Mouse (Mus musculus): ENCODE data around the gene Oma1. TPM values are rescaled to one million over a fixed set of nuclear protein-coding genes. Genes with fewer than 3 reads are reported as not detected.

Oma1 gene
- polyA plus RNA-seq, 1 experiment from 2014 or later, result 16.9 TPM

GRCm38 (mm10) chr4:103385835-103386787 lies 72.5 kb downstream of the Oma1 start:
- Histone ChIP-seq H3K27ac (replicated peaks; ENCODE audit: low read depth, low read length) (no peak overlapping the region), H3K4me1 (ENCODE audit: control insufficient read depth, insufficient read depth, low read length) (no peaks in the 10 kb centered on the region), H3K9ac (ENCODE audit: low read length) (no peak overlapping the region), H3K4me2 (ENCODE audit: low read depth, severe bottlenecking) (no peak overlapping the region), H3K36me3 (ENCODE audit: control insufficient read depth, insufficient read depth, low read length) (no peaks in the 10 kb centered on the region), H3K4me3 (ENCODE audit: low read depth, low read length) (no peak overlapping the region), H3K9me3 (ENCODE audit: control insufficient read depth, low read length) (no peaks in the 10 kb centered on the region), H3K27me3 (ENCODE audit: control insufficient read depth, insufficient read depth, low read length) (no peaks in the 10 kb centered on the region)
- no peak for DNase-seq (ENCODE audit: low spot score)
- 71% methylated on average over 4 of the region's 4 CpGs for WGBS
- no peak for ATAC-seq (ENCODE audit: insufficient number of reproducible peaks, low FRiP score, low TSS enrichment, low read depth)

DNA sequence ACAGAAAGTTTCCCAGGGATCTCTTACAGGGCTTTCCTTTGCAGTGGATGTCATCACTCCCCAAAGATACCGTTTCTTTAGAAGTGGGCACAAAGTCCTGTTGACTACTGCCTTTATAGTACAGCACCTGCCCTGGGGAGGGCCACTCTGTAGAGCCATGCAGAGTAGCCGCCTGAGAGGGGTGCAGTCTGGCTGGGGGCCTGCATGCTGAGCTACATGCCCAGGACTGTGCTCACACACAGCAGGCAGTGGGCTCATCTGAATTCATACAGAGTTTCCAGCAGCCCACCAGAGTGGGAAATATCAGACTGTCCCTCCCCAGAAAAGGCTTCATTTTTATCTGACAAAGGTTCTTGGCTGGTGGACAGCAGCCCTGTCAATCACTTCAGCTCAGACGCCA lies 73.7 kb downstream of the Oma1 start:
- Histone ChIP-seq H3K4me1 (ENCODE audit: control insufficient read depth, insufficient read depth, low read length) (no peaks in the 10 kb centered on the region), H3K36me3 (ENCODE audit: control insufficient read depth, insufficient read depth, low read length) (no peaks in the 10 kb centered on the region), H3K9me3 (ENCODE audit: control insufficient read depth, low read length) (no peaks in the 10 kb centered on the region), H3K4me2 (ENCODE audit: low read depth, severe bottlenecking) (no peak overlapping the region), H3K4me3 (ENCODE audit: low read depth, low read length) (no peak overlapping the region), H3K27ac (replicated peaks; ENCODE audit: low read depth, low read length) (no peak overlapping the region), H3K9ac (ENCODE audit: low read length) (no peak overlapping the region), H3K27me3 (ENCODE audit: control insufficient read depth, insufficient read depth, low read length) (no peaks in the 10 kb centered on the region)
- DNase-seq (ENCODE audit: low spot score) (no peak), ATAC-seq (ENCODE audit: insufficient number of reproducible peaks, low FRiP score, low TSS enrichment, low read depth) (no peak)
- 84% methylated on average over 3 of the region's 3 CpGs for WGBS

DNA sequence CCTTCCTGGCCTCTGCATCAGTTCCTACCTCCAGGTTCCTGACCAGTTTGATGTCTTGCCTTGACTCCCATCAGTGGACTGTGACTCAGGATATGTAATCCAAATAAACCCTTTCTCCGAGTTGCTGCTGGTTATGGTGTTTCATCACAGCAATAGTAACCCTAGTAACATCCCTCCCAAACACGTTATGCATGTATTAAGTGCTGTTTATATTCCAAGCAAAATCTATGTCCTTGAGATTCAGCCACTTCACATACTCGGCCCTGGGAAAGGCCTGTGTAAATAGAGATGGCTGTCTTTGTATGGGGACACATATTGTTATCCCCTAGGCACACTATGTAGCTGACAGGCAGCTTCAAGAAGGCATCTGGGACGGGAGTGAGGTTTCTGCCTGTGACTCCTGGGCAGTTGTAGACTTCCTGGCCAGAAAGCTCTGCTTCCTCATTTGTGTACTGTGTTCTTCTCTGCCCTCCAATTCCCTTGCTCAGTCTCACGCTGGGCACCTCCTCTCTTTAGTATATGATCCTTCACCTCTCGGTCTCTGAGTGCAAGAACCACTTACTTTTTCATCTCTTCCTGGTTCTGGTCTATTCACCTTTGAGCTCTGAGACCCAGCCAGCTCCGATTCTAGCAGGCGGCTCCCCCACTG lies 75.0 kb downstream of the Oma1 start:
- H3K9me3 ChIP-seq (ENCODE audit: control insufficient read depth, low read length), result no peaks in the 10 kb centered on the region
- ATAC-seq (ENCODE audit: insufficient number of reproducible peaks, low FRiP score, low TSS enrichment, low read depth) (no peak), DNase-seq (ENCODE audit: low spot score) (no peak)
- H3K4me1 ChIP-seq (ENCODE audit: control insufficient read depth, insufficient read depth, low read length), result no peaks in the 10 kb centered on the region
- H3K36me3 ChIP-seq (ENCODE audit: control insufficient read depth, insufficient read depth, low read length), result no peaks in the 10 kb centered on the region
- no peak overlapping the region for H3K27ac ChIP-seq (replicated peaks; ENCODE audit: low read depth, low read length)
- WGBS, result 91% methylated on average over 8 of the region's 8 CpGs
- H3K4me3 ChIP-seq (ENCODE audit: low read depth, low read length), result no peak overlapping the region
- no peak overlapping the region for H3K9ac ChIP-seq (ENCODE audit: low read length)
- no peak overlapping the region for H3K4me2 ChIP-seq (ENCODE audit: low read depth, severe bottlenecking)
- no peaks in the 10 kb centered on the region for H3K27me3 ChIP-seq (ENCODE audit: control insufficient read depth, insufficient read depth, low read length)

- Histone ChIP-seq H3K9ac (ENCODE audit: low read length) (no peak overlapping the region), H3K9me3 (ENCODE audit: control insufficient read depth, low read length) (no peaks in the 10 kb centered on the region), H3K27me3 (ENCODE audit: control insufficient read depth, insufficient read depth, low read length) (no peaks in the 10 kb centered on the region), H3K36me3 (ENCODE audit: control insufficient read depth, insufficient read depth, low read length) (no peaks in the 10 kb centered on the region), H3K4me2 (ENCODE audit: low read depth, severe bottlenecking) (no peak overlapping the region), H3K4me1 (ENCODE audit: control insufficient read depth, insufficient read depth, low read length) (no peaks in the 10 kb centered on the region), H3K27ac (replicated peaks; ENCODE audit: low read depth, low read length) (no peak overlapping the region), H3K4me3 (ENCODE audit: low read depth, low read length) (no peak overlapping the region)
- no peak for DNase-seq (ENCODE audit: low spot score)
- ATAC-seq (ENCODE audit: insufficient number of reproducible peaks, low FRiP score, low TSS enrichment, low read depth), result no peak
- WGBS, result 34% methylated on average over 3 of the region's 3 CpGs
These were observed 76.0 kb downstream of the Oma1 start for GRCm38 (mm10) chr4:103389583-103389982.

DNA sequence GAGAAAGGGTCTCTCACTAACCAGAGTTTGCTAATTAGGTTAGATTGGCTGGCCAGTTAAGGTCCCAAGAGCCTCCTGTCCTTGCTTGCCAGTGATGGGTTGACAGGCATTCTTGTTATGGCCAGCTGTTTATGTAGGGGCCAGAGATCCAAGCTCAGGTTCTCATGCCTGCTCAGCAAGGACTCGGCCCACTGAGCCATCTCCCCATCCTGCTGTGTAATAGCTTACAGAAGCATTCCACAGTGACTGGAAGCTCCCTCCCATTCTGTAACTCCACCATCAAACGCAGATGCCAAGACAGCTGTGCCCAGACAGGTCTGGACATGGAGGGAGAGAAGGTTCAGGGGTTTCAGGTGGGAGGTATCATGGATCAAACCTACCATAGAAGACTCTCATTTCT lies 76.9 kb downstream of the Oma1 start:
- Histone ChIP-seq H3K4me1 (ENCODE audit: control insufficient read depth, insufficient read depth, low read length) (no peaks in the 10 kb centered on the region), H3K4me3 (ENCODE audit: low read depth, low read length) (no peak overlapping the region), H3K36me3 (ENCODE audit: control insufficient read depth, insufficient read depth, low read length) (no peaks in the 10 kb centered on the region), H3K9ac (ENCODE audit: low read length) (no peak overlapping the region), H3K27ac (replicated peaks; ENCODE audit: low read depth, low read length) (no peak overlapping the region), H3K27me3 (ENCODE audit: control insufficient read depth, insufficient read depth, low read length) (no peaks in the 10 kb centered on the region), H3K9me3 (ENCODE audit: control insufficient read depth, low read length) (no peaks in the 10 kb centered on the region), H3K4me2 (ENCODE audit: low read depth, severe bottlenecking) (no peak overlapping the region)
- DNase-seq (ENCODE audit: low spot score) (no peak), ATAC-seq (ENCODE audit: insufficient number of reproducible peaks, low FRiP score, low TSS enrichment, low read depth) (no peak)
- WGBS, result 50% methylated on average over 2 of the region's 2 CpGs

GRCm38 (mm10) chr4:103395066-103395465 lies 81.5 kb downstream of the Oma1 start:
- no peaks in the 10 kb centered on the region for H3K9me3 ChIP-seq (ENCODE audit: control insufficient read depth, low read length)
- DNase-seq (ENCODE audit: low spot score), result no peak
- H3K36me3 ChIP-seq (ENCODE audit: control insufficient read depth, insufficient read depth, low read length), result no peaks in the 10 kb centered on the region
- no peaks in the 10 kb centered on the region for H3K4me1 ChIP-seq (ENCODE audit: control insufficient read depth, insufficient read depth, low read length)
- H3K9ac ChIP-seq (ENCODE audit: low read length), result no peak overlapping the region
- no peak overlapping the region for H3K4me2 ChIP-seq (ENCODE audit: low read depth, severe bottlenecking)
- no peak overlapping the region for H3K27ac ChIP-seq (replicated peaks; ENCODE audit: low read depth, low read length)
- H3K4me3 ChIP-seq (ENCODE audit: low read depth, low read length), result no peak overlapping the region
- 89% methylated on average over 4 of the region's 4 CpGs for WGBS
- H3K27me3 ChIP-seq (ENCODE audit: control insufficient read depth, insufficient read depth, low read length), result no peaks in the 10 kb centered on the region
- no peak for ATAC-seq (ENCODE audit: insufficient number of reproducible peaks, low FRiP score, low TSS enrichment, low read depth)

GRCm38 (mm10) chr4:103395905-103396304 lies 82.3 kb downstream of the Oma1 start:
- no peak overlapping the region for H3K4me3 ChIP-seq (ENCODE audit: low read depth, low read length)
- WGBS, result 81% methylated on average over 9 of the region's 9 CpGs

DNA sequence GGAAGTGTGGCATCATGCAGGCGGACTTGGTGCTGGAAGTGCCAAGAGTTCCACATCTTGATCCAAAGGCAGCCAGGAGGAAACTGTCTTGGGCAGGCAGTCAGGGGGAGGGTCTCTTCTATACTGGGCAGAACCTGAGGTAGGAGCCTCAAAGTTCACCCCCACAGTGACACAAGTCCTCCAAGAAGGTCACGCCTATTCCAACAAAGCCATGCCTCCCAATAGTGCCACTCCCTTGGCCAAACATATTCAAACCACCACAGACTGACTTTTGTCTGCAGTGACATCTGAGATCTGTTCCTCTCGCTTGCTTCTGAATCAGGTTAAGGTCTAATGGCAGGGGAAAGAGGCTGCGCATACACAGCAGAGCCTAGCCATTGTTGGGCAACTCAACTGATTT lies 83.3 kb downstream of the Oma1 start:
- no peak for DNase-seq (ENCODE audit: low spot score)
- H3K9ac ChIP-seq (ENCODE audit: low read length), result no peak overlapping the region
- no peak for ATAC-seq (ENCODE audit: insufficient number of reproducible peaks, low FRiP score, low TSS enrichment, low read depth)
- H3K4me3 ChIP-seq (ENCODE audit: low read depth, low read length), result no peak overlapping the region
- WGBS, result 92% methylated on average over 4 of the region's 4 CpGs
- no peaks in the 10 kb centered on the region for H3K4me1 ChIP-seq (ENCODE audit: control insufficient read depth, insufficient read depth, low read length)
- H3K4me2 ChIP-seq (ENCODE audit: low read depth, severe bottlenecking), result no peak overlapping the region
- H3K36me3 ChIP-seq (ENCODE audit: control insufficient read depth, insufficient read depth, low read length), result no peaks in the 10 kb centered on the region
- H3K9me3 ChIP-seq (ENCODE audit: control insufficient read depth, low read length), result no peaks in the 10 kb centered on the region
- H3K27me3 ChIP-seq (ENCODE audit: control insufficient read depth, insufficient read depth, low read length), result no peaks in the 10 kb centered on the region
- H3K27ac ChIP-seq (replicated peaks; ENCODE audit: low read depth, low read length), result no peak overlapping the region

More at GRCm38 (mm10) chr4:103395905-103396304, 82.3 kb downstream of the Oma1 start:
- Histone ChIP-seq H3K4me2 (ENCODE audit: low read depth, severe bottlenecking) (no peak overlapping the region), H3K9me3 (ENCODE audit: control insufficient read depth, low read length) (no peaks in the 10 kb centered on the region), H3K36me3 (ENCODE audit: control insufficient read depth, insufficient read depth, low read length) (no peaks in the 10 kb centered on the region), H3K27me3 (ENCODE audit: control insufficient read depth, insufficient read depth, low read length) (no peaks in the 10 kb centered on the region), H3K27ac (replicated peaks; ENCODE audit: low read depth, low read length) (no peak overlapping the region), H3K9ac (ENCODE audit: low read length) (no peak overlapping the region), H3K4me1 (ENCODE audit: control insufficient read depth, insufficient read depth, low read length) (no peaks in the 10 kb centered on the region)
- no peak for ATAC-seq (ENCODE audit: insufficient number of reproducible peaks, low FRiP score, low TSS enrichment, low read depth)
- no peak for DNase-seq (ENCODE audit: low spot score)
